Mouse (Mus musculus) megakaryocyte, embryonic 14.5 days (primary cell): ENCODE measurements around the gene Atp1b3.

Experiments used
- FLI1 ChIP-seq: IDR thresholded peaks from 2 replicates; pipeline ENCODE4 v1.6.1; 2012; ENCODE audit warnings: low read length, inconsistent platforms, mixed read lengths
- GATA1 ChIP-seq: IDR thresholded peaks from 3 replicates; pipeline ENCODE4 v1.6.1; 2012; ENCODE audit warnings: mixed read lengths, low read length, inconsistent platforms, borderline replicate concordance

DNA sequence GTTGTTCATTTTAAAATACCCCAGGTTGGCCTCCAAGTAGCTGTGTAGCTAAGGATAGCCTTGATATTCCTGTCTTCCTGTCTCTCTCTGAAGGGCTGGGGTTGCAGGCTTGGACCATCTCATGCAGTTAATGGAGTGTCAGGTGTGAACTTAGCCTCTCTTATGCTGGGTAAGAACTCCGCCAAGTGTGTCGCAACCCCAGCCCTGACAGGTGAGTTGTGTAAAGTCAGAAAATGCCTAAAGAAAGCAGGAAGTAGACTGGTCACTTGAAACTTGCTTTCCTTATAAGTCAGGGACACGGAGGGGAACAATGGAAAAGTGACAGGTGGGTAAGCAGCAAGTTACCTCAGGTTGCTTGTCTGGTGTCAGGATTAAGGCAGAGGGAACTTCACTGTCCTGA is 40.1 kb upstream of the Atp1b3 start:
- no peak for TF ChIP-seq FLI1
- no peak for TF ChIP-seq GATA1
